Mouse (Mus musculus): ENCODE data around the gene Rnf126. TPM values are rescaled to one million over a fixed set of nuclear protein-coding genes. Genes with fewer than 3 reads are reported as not detected.
"Not testable (repeated sequence)": the region's sequence is repeated elsewhere in the genome, so short reads cannot be mapped to it uniquely, and the experiment has no call there.

Gene Rnf126
- total RNA-seq, 2 experiments from 2014 or later = 22.0 to 23.1 TPM

DNA sequence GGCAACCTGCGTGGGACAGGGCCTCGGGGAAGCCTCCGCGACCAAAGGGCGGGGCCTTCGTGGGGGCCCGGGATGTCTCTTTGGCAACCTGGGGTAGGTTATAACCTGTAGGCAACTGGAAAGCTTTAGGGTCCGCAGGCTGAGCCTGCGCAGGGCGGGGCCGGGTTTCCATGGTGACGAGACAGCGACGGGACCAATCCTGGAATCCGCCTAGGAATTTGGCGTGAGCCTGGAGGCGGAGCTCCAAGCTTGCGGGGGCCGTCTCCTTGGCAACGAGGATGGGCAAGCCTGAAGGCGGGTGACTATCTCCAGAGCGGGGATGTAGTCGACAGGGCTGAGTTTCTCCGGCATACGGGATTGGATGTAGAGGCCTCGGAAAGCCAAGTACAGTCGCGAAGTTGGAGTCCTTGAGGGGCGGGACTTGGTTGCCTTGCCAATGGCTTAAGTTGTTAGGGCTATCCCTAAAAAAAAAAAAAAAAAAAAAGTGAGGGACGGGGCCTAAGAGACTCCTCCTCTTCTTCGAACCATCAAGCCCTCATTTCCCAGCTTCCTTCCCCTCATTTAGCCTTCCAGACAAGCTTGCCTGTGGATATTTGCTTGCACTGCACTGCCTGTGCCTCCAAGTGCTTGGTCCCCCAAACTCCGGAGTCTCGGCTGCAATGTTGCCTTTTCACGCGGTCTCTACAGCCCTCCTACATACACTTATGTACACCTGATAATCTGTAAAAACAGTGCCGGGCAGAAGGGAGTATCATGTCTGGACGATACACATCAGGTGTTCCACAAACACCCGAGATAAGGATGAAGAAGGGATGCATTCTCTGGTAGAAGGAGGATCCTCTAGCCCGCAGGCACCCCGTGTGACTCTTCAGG, 856 bp upstream of the Rnf126 start:
- DNase-seq = peak; percentile 93 to 94

DNA sequence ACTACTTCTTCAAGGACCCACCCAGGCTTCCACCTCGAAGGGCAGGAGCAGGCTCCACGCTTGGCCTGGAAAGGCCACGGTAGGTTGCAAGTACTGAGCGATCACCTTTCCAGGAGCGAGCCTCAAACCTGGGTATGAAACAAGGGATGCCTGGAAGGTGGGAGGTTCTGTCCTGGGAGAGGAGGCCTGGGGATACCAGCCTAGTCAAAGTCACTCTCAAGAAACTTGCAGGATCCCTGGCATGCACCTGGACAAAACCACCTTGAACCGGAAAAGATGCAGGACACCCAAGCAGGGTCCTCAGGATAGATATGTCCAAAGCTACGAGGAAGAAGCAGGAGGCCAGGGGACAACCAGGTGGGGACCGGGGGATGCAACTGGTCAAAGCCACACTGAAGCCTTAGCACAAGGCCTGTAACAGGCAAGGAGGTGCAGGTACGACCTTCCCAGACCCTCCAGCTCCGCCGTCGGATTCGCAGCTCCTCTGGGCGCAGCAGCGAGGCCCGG, 698 bp downstream of the Rnf126 start:
- DNase-seq = peak in 1 of 2 experiments; percentile 31

DNA sequence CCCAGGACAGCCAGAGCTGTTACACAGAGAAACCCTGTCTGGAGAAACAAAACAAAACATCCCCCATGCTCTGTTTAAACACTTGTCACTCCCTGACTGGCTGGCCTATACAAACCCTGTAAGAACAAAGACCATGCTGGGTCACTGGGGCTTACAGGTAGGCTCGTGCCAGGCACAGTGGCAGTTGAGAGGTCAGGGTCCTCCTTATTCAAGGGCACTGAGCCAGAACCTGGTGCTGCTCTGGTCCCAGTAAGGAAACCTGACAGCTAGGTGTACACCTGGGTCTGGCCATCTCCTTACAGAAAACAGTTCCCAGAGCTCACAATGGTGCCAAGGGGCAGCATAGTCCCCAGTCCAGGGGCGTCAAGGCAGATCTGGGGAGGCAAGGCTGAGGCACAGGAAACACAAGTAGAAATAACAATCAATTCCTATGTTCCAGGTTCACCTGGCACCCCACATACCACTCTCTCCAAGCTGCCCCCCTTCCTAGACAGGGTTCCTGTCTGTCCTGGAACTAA, 1.5 kb downstream of the Rnf126 start:
- no peak for DNase-seq

DNA sequence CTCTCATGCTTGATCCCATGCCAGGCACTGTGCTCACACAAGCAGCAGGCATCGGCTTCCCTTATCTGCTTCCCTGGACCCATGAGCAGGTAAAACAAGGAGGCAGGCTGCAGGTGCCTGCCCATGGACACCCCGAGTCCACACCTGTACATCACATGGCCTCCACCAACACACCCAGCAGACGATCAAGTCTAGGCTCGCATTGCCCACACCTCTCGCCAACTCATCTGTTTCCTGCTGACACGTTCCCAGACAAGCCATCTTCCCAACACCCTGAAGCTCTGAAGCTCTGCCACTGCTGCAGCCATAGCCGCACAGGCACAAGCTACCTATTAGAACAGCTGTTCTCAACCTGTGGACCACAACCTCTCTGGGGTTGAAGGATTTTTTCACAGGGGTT, 2.5 kb downstream of the Rnf126 start:
- no peak for DNase-seq

DNA sequence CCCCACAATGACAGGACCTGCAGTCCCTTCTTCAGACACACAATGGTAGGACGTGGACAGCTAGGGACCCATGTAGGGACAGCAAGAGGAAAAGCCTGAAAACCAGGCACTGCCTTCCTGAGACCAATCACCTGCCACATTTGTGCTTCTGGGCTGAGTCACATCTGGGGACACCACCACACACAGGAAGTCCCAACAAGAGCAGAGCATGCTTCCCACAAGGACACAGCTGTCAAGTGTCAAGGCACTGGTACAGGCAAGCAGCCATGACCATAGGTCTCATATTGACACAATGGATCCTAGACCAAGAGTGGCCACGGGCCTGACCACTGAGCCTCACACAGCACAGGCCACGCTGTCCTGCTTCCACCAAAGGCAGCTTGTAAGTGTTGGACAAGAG, 3.9 kb downstream of the Rnf126 start:
- DNase-seq = no peak

DNA sequence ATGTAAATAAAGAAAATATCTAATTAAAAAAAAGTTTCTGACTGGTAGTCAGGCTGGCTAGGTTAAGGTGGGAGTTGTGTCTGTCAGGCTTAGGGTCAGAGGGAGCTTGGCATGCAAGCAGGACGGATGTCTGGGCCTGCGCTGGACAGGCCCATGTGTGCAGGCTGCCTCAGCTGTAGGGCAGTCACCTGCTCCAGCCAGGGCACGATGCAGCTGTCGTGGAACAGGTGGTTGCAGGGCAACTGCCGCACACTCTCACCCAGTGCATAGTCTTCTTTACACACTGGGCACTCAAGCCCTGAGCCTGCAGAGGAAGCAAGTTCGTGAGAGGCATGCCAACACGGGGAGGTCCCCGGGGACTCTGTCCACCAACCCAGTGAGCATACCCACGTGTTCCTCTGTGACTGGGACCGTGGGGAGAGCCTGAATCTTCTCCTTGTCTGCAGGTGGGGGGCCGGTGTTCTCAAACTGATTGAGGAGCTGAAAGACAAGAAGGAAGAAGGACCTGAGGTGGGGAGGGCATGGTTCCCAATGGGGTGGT, 6.1 kb downstream of the Rnf126 start:
- no peak for DNase-seq

DNA sequence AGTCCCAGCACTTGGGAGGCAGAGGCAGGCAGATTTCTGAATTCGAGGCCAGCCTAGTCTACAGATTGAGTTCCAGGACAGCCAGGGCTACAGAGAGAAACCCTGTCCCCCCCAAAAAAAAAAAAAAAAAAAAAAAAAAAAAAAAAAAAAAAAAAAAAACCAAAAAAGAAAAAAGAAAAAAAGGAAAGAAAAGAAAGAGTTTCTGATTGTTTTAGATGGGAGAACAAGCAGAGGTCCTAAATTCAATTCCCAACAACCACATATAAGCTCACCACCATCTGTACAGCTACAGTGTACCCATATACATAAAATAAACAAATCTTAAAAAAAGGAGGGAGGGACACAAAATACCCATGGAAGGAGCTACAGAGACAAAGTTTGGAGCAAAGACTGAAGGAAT, 7.1 kb downstream of the Rnf126 start:
- DNase-seq = not testable (repeated sequence)

DNA sequence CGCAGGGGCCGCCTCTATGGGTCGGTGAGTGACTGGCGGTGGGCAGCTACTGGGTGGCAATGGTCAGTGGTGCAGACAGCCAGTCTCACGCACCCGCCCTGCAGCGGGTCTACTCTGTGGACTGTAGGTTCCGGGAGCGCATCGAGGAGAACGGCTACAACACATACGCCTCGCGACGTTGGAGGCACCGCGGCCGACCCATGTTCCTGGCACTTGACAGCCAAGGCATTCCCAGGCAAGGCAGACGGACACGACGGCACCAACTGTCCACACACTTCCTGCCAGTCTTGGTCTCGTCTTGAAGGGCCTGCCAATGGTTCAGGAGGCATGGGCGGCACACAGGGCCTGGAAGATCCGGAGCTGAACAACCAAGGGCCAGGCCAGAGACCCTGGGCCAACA, 10.1 kb downstream of the Rnf126 start:
- DNase-seq = no peak

DNA sequence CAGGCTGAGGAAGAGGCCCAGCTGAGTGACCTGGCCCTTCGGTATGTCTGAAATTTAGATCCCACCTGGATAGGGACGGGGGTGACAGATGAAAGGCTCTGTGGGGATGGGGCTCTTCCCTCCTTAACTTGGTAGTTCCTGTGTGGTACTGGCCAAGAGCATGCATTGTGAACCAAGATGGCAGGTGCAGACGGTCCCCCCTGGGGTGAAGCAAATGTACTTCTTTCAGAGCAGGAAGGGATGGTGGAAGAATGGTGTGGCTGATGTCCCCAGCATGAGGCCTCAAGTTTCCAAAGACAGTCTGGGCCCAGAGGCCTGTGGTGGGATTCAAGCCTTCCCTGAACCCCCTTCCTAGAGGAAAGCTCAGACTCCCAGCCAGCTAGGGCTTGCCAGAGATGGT, 10.9 kb downstream of the Rnf126 start:
- no peak for DNase-seq

DNA sequence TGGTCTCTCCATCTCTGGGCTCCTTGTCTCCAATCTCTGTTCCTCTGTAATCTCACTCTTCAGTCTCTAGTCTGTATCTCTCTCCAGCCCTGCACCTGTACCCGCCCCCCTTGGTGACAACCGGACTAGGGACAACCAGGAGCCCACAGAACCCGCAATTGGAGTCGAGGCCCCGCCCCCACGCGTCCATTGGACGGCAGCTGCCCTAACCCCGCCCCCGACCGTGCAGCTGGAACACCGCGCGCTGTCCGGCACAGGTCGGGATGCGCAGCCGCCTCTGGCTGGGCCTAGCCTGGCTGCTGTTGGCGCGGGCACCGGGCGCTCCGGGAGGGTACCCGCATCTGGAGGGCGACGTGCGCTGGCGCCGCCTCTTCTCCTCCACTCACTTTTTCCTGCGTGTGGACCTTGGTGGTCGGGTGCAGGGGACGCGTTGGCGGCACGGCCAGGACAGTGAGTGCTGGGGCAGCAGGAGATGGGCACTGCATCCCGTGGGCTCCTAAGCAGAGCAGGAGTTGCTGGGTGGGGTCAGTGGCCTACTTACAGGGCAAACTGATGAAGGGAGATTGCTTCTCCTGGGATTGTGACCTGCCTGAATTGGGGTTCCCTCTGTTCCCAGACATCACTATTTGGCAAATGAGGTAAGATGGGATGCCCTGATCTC, 11.8 kb downstream of the Rnf126 start, which contains the start of gene Fgf22:
TSS of gene Fgf22 (plus strand) at position 221 of the 661 bp plus-strand sequence.
- peak; percentile 63 to 65 for DNase-seq

DNA sequence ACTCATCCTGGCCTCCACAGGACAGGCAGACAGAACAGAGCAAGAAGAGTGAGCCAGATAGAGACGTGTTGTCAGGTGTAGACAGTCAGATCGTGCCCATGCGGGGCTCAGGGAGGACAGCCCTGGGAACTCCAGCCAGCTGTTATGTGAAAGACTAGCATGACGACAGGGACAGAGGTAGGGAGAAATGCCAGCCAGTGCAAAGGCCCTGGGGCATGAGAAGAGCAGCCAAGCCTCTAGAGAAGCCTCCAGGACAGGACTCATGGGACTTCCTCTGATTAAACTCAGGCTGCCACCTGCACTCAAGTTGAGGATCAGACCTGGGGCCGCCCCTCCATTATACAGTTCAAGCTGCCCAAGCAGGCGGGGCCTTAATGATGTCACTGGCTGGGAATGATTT, 18.3 kb downstream of the Rnf126 start:
- no peak for DNase-seq

DNA sequence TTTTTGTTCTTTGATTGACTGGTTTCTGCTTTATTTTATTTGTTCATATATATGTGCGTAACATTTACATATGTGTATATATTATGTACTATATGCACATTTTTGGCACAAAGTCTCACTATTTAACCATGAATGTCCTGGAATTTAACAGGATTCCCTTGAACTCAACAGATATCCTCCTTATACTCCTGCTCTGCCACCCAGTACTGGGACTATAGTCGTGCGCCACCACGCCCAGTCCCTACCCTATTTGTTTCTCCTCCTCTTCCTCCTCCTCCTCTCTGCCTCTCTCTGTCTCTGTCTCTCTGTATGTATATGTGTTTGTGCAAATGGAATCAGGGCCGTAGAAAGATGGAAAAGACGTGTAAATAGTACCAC, 20.0 kb downstream of the Rnf126 start:
- no peak for DNase-seq

DNA sequence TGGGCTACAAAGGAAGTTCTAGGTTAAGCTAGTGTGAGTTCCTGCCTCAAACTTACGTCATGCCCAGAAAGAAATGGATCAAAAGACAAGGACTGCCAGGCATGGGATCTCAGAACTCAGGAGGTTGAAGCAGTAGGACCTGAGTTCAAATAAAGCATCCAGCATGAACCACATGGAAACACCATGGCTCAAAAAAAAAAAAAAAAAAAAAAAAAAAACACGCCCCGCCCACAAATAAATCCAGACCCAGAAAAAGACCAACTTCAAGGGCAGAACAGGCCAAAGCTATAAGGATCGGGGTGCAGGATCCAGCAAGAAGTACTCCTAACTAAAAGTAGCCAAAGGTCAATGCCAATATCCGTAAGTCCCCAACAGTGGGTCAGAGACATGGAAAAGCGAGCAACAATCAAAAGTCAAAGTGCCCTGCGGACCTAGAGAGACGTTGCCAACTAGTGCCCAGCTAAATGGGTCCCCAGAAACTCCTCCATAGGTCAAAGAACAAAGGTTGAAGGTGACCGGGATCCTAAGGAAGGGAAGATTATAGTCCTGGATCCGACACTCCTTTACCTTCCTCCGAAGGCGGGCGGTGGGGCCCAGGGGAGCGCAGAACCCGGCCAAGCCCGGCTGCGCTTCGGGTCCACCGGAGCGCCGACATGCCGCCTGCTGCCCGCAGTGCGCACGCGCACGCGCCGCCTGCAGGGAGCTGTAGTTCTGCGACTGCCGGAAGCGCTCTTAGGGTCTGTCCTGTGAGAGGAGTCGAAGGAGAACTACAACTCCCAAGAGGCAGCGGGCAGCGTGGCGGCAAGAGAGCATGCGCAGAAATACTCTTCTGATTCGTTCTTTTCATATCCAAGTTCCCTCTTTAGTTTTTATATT, 20.6 kb downstream of the Rnf126 start, which contains the start of gene Polrmt:
TSS of gene Polrmt (minus strand) at position 684 of the 876 bp plus-strand sequence.
- peak; percentile 97 to 98 for DNase-seq

DNA sequence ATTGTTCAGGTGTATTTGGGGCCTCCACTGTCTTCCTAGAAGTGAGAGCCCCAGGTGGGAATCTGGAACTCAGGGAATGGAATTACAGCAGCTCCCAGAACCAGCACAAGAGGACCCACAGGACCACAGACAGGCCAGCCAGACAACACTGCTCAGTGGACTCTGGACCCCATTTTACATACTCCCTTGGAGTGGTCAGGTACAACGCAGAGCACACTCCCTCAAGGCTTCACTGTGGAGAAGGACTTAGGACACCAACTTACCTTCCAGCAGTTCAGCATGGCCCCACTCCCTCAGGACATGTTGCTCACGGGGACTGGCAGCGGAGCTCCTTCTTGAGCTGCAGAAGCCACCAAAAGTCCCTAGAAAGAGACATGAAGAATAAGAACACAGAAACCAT, 21.3 kb downstream of the Rnf126 start:
- no peak for DNase-seq

DNA sequence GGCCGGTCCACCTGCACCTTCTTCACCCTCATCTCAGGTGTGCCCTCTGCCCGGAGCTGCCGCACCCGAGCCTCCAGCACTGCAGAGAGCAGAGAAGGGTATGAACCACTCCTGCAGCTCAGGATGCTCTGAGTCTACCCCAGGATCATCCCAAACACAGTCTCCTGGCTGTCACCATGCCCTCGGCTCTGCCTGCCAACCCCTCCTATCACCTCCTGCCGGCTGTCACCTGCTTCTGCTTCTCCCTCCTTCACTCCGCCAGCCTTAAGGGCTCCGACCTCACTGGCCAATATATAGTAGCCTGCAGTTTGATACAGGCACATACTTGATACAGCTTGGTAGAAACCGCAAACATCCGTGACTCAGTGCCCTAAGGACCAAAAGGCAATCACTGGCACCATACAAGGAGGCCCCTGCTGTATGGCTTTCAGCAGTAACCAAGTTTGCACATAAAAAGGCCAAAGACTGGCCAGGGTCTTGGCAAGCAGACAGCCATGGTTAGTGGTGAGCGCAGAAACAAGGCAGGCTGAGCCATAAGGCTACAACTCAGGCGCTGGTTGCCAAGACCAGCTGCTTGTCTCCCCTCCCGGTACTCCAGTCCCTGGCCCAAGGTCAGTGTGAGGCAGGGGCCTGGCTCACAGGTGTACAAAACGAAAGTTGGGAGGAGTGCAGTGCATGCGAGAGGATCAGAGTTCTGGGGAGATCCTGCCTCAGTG, 22.9 kb downstream of the Rnf126 start:
- DNase-seq = no peak

DNA sequence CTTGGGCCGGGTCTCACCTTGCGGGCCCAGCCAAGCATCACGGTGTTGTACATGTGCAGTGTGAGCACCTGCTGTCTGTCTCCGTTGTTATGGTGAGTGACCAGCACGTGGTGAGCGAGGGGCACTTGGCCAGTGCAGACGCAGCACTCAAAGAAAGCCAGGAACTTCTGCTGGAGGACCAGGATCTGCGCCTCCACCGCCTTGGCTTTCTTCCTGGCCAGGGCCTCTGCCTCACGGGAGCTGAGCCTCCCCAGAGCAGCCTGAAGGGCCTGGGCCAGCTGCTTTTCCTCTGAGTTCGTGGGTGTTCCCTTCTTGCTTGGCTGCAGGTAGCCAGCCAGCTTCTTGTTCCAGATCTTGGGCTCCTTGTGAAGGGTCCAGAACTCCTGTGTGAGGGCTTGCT, 23.6 kb downstream of the Rnf126 start:
- no peak for DNase-seq

DNA sequence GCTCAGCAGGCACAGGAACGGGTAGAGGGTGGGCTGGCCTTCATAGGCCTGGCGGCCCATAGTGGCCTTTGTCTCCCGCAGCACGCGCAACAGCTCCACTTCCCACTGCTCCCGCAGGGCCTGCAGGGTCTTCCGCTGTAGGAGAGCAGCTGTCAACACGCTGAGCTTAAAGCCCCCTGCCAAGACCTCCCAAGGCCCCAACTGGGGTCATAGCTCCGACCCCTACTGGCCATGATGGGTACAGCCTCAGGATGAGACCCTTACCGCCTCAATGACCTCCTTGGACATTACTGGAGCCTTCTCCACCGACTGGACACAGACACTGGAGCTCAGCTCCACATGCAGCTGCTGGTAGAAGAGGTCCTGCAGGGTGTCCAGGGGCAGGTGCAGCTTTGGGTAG, 25.9 kb downstream of the Rnf126 start:
- DNase-seq = no peak

DNA sequence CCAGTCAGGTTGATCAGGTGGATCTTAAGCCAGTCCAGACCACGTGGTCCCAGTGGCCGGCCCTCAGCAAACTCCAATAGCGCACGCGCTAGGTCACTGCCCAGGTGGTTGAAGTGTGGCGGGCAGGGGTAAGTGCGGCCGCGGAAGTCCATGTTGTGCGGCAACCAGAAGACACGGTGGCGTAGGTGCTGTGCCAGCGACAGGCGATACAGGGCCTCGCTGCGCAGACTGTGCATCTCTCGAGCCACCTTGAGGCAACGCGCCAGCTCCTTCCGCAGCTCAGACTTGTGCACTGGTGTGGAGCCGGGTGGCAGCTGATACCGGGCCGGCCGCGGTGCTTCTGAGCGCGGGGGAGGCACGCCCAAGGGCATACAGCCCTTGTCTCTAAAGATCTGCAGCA, 27.5 kb downstream of the Rnf126 start:
- no peak for DNase-seq

DNA sequence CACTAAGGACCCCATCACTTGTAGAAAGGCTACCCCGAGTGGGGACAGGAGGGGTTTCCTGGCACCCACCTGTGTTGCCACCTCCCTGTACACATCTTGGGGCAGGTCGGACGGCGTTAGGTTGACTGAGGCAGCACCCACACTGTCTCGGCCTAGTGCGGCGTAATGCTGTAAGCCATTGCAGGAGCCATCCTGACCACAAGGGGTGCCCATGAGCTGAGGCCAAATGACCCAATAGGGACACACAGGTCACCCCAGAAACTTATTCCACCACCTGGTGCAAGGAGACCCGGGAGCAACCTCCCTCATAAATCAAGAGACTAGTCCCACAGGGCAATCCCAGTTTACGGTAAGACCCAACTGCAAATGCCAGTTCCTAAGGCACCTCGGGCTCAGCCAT, 28.5 kb downstream of the Rnf126 start:
- no peak for DNase-seq

DNA sequence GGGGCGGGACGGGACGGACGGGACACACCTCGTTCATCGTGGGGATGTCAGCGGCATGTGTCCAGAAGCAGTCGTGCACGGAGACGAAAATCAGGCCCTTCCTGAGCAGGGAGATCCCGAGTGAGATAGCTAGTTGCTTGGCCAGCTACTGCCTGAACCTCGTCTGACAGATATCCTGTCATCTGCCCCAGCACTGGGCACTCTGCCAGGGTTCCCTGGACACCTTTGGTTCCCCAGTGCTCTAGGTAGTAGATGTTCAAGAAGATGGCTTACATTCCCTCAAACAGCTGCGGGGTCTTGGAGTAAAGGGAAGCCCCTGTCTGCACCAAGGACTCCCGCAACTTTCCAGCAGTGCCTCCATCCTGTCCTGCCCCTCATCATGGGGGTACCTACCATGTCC, 30.0 kb downstream of the Rnf126 start:
- no peak for DNase-seq

DNA sequence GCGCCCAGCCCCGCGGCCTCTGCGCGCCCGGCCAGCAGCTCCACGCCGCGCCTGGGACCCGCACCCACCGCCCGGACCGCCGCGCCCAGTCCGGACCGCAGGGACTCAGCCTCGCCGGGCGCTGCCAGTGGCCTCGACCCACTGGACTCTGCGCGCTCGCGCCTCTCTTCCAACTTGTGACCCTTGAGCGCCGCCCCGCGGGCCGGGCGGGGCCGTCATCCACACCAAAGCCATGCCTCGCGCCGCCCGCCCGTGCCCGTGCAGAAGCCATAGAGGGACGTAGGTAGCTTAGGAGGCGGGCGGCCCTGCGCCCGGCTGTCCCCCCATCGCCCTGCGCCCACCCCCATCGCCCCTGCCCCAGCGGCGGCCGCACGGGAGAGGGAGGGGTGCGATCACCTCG, 31.4 kb downstream of the Rnf126 start:
- no peak for DNase-seq

Measured in heart, adult 18-20 months (tissue).